Mouse (Mus musculus) urinary bladder, postnatal 0 days (tissue): ENCODE data around the gene H6pd. TPM values are rescaled to one million over a fixed set of nuclear protein-coding genes. Genes with fewer than 3 reads are reported as not detected.

Experiments
- polyA plus RNA-seq: library from polyadenylated mRNA; unstranded; fragments of >200 nt; fragmentation: Nextera tagmentation; extraction: Ambion mirVana; gene quantifications from 2 replicates; pipeline ENCODE4 v1.2.1, GENCODE M21; 2015

The H6pd gene
- polyA plus RNA-seq: 21.9 and 23.2 TPM in 2 replicates

GRCm38 (mm10) chr4:150008853-150009586 lies at the start of gene H6pd:
TSS of gene H6pd (minus strand) at chr4:150009023.

GRCm38 (mm10) chr4:149954893-149955439 lies 53.9 kb downstream of the H6pd start, which contains the start of gene Spsb1:
TSS of gene Spsb1 (minus strand) at chr4:149955043.

Other genes with a start within 250 kb of the H6pd start
- gene Slc25a33, start 234.7 kb downstream of the H6pd start, polyA plus RNA-seq: 5.2 and 5.5 TPM in 2 replicates
- 58.9 and 87.3 TPM in 2 replicates for gene Spsb1, start 54.0 kb downstream of the H6pd start, polyA plus RNA-seq
- gene Gpr157, start 78.3 kb upstream of the H6pd start, polyA plus RNA-seq: 0.42 and 0.67 TPM in 2 replicates
- 0.23 and 0.54 TPM in 2 replicates for gene Slc2a5, start 110.3 kb upstream of the H6pd start, polyA plus RNA-seq
- not detected in 2 replicates for gene Slc2a7, start 139.9 kb upstream of the H6pd start, polyA plus RNA-seq
- 0.36 and 3.3 TPM in 2 replicates for gene Car6, start 192.3 kb upstream of the H6pd start, polyA plus RNA-seq
- 1,194 and 1,254 TPM in 2 replicates for gene Eno1, start 227.7 kb upstream of the H6pd start, polyA plus RNA-seq